Mouse (Mus musculus) thymus, postnatal 36 days (tissue): Measurements from ENCODE around the gene Mvd.

Experiments used
- DNase-seq, 2 experiments: peaks; one replicate each; pipeline ENCODE4 v3.0.0; 2022; ENCODE audit warnings: mixed read lengths in 2 of 2

Gene Mvd

GRCm38 (mm10) chr8:122443262-122444006 is at the start of gene Mvd:
Gene Mvd, minus strand, starts transcription at chr8:122443422.
- peak; percentile 96 to 99 for DNase-seq

- no peak for DNase-seq
Measured at GRCm38 (mm10) chr8:122488387-122488786, 45.2 kb upstream of the Mvd start.

GRCm38 (mm10) chr8:122484831-122485230 is 41.6 kb upstream of the Mvd start:
- no peak for DNase-seq

- DNase-seq, result no peak
Measured at GRCm38 (mm10) chr8:122483877-122484276, 40.7 kb upstream of the Mvd start.

- DNase-seq, result no peak
Measured at GRCm38 (mm10) chr8:122482448-122482847, 39.2 kb upstream of the Mvd start.

- DNase-seq, result peak; percentile 93
Measured at GRCm38 (mm10) chr8:122475580-122476320, 32.5 kb upstream of the Mvd start, which contains the start of the genes Rnf166 and Ctu2. Gene Rnf166, minus strand, starts transcription at chr8:122476064. Gene Ctu2, plus strand, starts transcription at chr8:122476143.

- DNase-seq, result peak; percentile 63 to 73
Measured at GRCm38 (mm10) chr8:122474951-122475560, 31.8 kb upstream of the Mvd start.

GRCm38 (mm10) chr8:122473911-122474421 is 30.7 kb upstream of the Mvd start:
- peak; percentile 77 to 85 for DNase-seq

GRCm38 (mm10) chr8:122470691-122471090 is 27.5 kb upstream of the Mvd start:
- DNase-seq, result peak; percentile 69 to 78

- peak; percentile 87 to 94 for DNase-seq
Measured at GRCm38 (mm10) chr8:122469965-122470364, 26.7 kb upstream of the Mvd start.

- DNase-seq, result no peak
Measured at GRCm38 (mm10) chr8:122469407-122469806, 26.2 kb upstream of the Mvd start.

- peak; percentile 55 to 77 for DNase-seq
Measured at GRCm38 (mm10) chr8:122467816-122468215, 24.6 kb upstream of the Mvd start.

- no peak for DNase-seq
Measured at GRCm38 (mm10) chr8:122464985-122465384, 21.8 kb upstream of the Mvd start.

- peak; percentile 56 to 79 for DNase-seq
Measured at GRCm38 (mm10) chr8:122463651-122464640, 20.7 kb upstream of the Mvd start.

- no peak for DNase-seq
Measured at GRCm38 (mm10) chr8:122462510-122462909, 19.3 kb upstream of the Mvd start.

- no peak for DNase-seq
Measured at GRCm38 (mm10) chr8:122461473-122462148, 18.4 kb upstream of the Mvd start.

GRCm38 (mm10) chr8:122460524-122461472 is 17.6 kb upstream of the Mvd start, which contains the start of gene Snai3:
Gene Snai3, minus strand, starts transcription at chr8:122460733.
- peak; percentile 80 to 88 for DNase-seq

- DNase-seq, result peak; percentile 49 to 62
Measured at GRCm38 (mm10) chr8:122459990-122460389, 16.8 kb upstream of the Mvd start.

GRCm38 (mm10) chr8:122459218-122459900 is 16.1 kb upstream of the Mvd start:
- peak; percentile 75 to 78 for DNase-seq
